Mouse (Mus musculus): ENCODE measurements around the gene Tas2r119. TPM values are rescaled to one million over a fixed set of nuclear protein-coding genes. Genes with fewer than 3 reads are reported as not detected.

Tas2r119 gene
- total RNA-seq (2023), result not detected in 4 replicates

DNA sequence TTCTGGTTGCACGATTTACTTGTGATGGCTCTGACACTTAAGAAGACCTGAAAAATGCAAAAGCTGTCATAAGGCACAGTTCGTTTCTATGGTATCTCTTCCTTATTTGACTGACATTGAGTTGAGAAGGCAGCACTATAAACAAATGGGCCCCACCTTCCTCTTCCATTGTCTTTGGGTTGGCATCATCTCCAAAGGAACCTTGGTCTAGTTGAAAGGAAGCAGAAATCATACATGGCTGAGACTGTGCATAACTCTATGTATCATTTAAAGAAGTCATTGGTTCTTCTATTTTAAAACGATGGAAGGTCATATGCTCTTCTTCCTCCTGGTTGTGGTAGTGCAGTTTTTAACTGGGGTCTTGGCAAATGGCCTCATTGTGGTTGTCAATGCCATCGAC lies at the start of gene Tas2r119:
TSS of gene Tas2r119 (plus strand) at position 301 of the 400 bp plus-strand sequence.

Other genes starting within 250 kb of the Tas2r119 start
- 6.3 to 7.2 TPM (median 6.6 TPM) in 4 replicates for gene Sema5a, start 67.5 kb downstream of the Tas2r119 start, total RNA-seq (2023)